Mouse (Mus musculus) thymus, postnatal 14 days (tissue): ENCODE measurements at regions not wholly inside any gene's neighbourhood (a gene's known extent, or its start where the extent isn't known, plus 50 kb on each side); places are given as distances from the start of the nearest gene placed in this dataset.

Experiments
- DNase-seq: peaks from one replicate; pipeline ENCODE4 v3.0.0; 2021

- DNase-seq, result no peak
These were observed 1679.2 kb downstream of the 4930444P10Rik start for GRCm38 (mm10) chr1:14413826-14414445.

- no peak for DNase-seq
These were observed 1722.9 kb downstream of the 4930444P10Rik start for GRCm38 (mm10) chr1:14369957-14370833.

- no peak for DNase-seq
These were observed 1733.0 kb downstream of the 4930444P10Rik start for GRCm38 (mm10) chr1:14359998-14360640.
